Comparison of ENCODE assay signal across 24 mouse cellular contexts in genomic region chr3:77897244-77897643, GRCm38 (mm10).
DNase-seq lines count a peak whose midpoint lies in the region; ATAC-seq and TF ChIP-seq lines count a peak whose summit lies in the region.
"Had no signal": no experiment of that assay in that cellular context is flagged by ENCODE, and none has a peak within 500 bp of the region (broad histone marks: within the 10 kb centered on the region; RNA-seq: fewer than 3 reads in every experiment).

No protein-coding gene starts in this region.

- H3K36me3 ChIP-seq in forebrain, embryonic 12.5 days (replicated peaks): no peaks in the 10 kb centered on the region
- no peaks in the 10 kb centered on the region for H3K36me3 ChIP-seq in forebrain, embryonic 11.5 days (ENCODE audit: control insufficient read depth, insufficient read depth, low read length)
- no peaks in the 10 kb centered on the region for H3K36me3 ChIP-seq in liver, postnatal 0 days (replicated peaks; ENCODE audit: insufficient read depth, low read length)
- no peaks in the 10 kb centered on the region for H3K36me3 ChIP-seq in liver, embryonic 11.5 days (ENCODE audit: control insufficient read depth, insufficient read depth, low read length)
- H3K36me3 ChIP-seq: heart, embryonic 15.5 days; hindbrain, embryonic 15.5 days; limb, embryonic 13.5 days; midbrain, embryonic 12.5 days; neural tube, embryonic 12.5 days had no signal

- no peak overlapping the region for H3K4me3 ChIP-seq in forebrain, embryonic 12.5 days (replicated peaks)
- no peak overlapping the region for H3K4me3 ChIP-seq in forebrain, embryonic 11.5 days (ENCODE audit: low read depth, low read length)
- H3K4me3 ChIP-seq in liver, postnatal 0 days (ENCODE audit: low read depth, low read length): no peak overlapping the region
- no peak overlapping the region for H3K4me3 ChIP-seq in liver, embryonic 11.5 days (ENCODE audit: low read depth, low read length)
- H3K4me3 ChIP-seq: forebrain, embryonic 13.5 days; heart, embryonic 15.5 days; hindbrain, embryonic 15.5 days; limb, embryonic 13.5 days; midbrain, embryonic 12.5 days; neural tube, embryonic 12.5 days had no signal

- TF ChIP-seq CTCF in liver, postnatal 0 days (IDR thresholded peaks at IDR 0.05; ENCODE audit: low read depth): 0 out of 2 replicates have a peak, but pooled peaks have one; percentile 3

- WGBS in forebrain, embryonic 12.5 days: 87% methylated on average over 4 of the region's 4 CpGs
- WGBS in forebrain, embryonic 11.5 days: 87% methylated on average over 4 of the region's 4 CpGs
- 60% methylated on average over 4 of the region's 4 CpGs for WGBS in liver, postnatal 0 days (ENCODE audit: insufficient replicate concordance)
- WGBS in liver, embryonic 11.5 days: 81% methylated on average over 4 of the region's 4 CpGs

- H3K9ac ChIP-seq in forebrain, embryonic 12.5 days: no peak overlapping the region
- no peak overlapping the region for H3K9ac ChIP-seq in forebrain, embryonic 11.5 days (ENCODE audit: low read length)
- no peak overlapping the region for H3K9ac ChIP-seq in liver, postnatal 0 days (replicated peaks)
- H3K9ac ChIP-seq in liver, embryonic 11.5 days (ENCODE audit: low read depth, low read length): no peak overlapping the region
- H3K9ac ChIP-seq: forebrain, embryonic 13.5 days; heart, embryonic 15.5 days; hindbrain, embryonic 15.5 days; limb, embryonic 13.5 days; midbrain, embryonic 12.5 days; neural tube, embryonic 12.5 days had no signal

- no peak overlapping the region for H3K27ac ChIP-seq in forebrain, embryonic 12.5 days
- H3K27ac ChIP-seq in forebrain, embryonic 11.5 days (ENCODE audit: low read depth, low read length): no peak overlapping the region
- H3K27ac ChIP-seq in liver, postnatal 0 days (ENCODE audit: low read depth): no peak overlapping the region
- H3K27ac ChIP-seq in liver, embryonic 11.5 days (ENCODE audit: low read depth, low read length): no peak overlapping the region
- H3K27ac ChIP-seq: forebrain, embryonic 13.5 days; heart, embryonic 15.5 days; hindbrain, embryonic 15.5 days; limb, embryonic 13.5 days; midbrain, embryonic 12.5 days; neural tube, embryonic 12.5 days had no signal

- no peak for DNase-seq in forebrain, embryonic 11.5 days (ENCODE audit: low spot score)
- peak; percentile 25 for DNase-seq in liver, postnatal 0 days
- no peak for DNase-seq in liver, embryonic 11.5 days (ENCODE audit: low spot score)
- peak; percentile 90 for DNase-seq in cerebellum, adult 9-11 months
- DNase-seq in thymus, adult 18-20 months: no peak
- DNase-seq in urinary bladder, adult 2 months (ENCODE audit: low spot score): no peak
- DNase-seq: adrenal gland, adult 8-10 months; gastrocnemius, postnatal 36 days; heart, postnatal 36 days; kidney, postnatal 25 days; layer of hippocampus, postnatal 36 days; lung, adult 18-20 months; lung, postnatal 14 days; right cerebral cortex, postnatal 25 days; spleen, adult 18-20 months had no signal

- no peaks in the 10 kb centered on the region for H3K9me3 ChIP-seq in forebrain, embryonic 12.5 days
- H3K9me3 ChIP-seq in forebrain, embryonic 11.5 days (ENCODE audit: control insufficient read depth, low read length): no peaks in the 10 kb centered on the region
- no peaks in the 10 kb centered on the region for H3K9me3 ChIP-seq in liver, postnatal 0 days (ENCODE audit: low read length)
- H3K9me3 ChIP-seq in liver, embryonic 11.5 days (ENCODE audit: control insufficient read depth, low read length): no peaks in the 10 kb centered on the region
- H3K9me3 ChIP-seq: forebrain, embryonic 13.5 days; heart, embryonic 15.5 days; hindbrain, embryonic 15.5 days; limb, embryonic 13.5 days; midbrain, embryonic 12.5 days; neural tube, embryonic 12.5 days had no signal

- no peaks in the 10 kb centered on the region for H3K27me3 ChIP-seq in forebrain, embryonic 12.5 days
- no peaks in the 10 kb centered on the region for H3K27me3 ChIP-seq in forebrain, embryonic 11.5 days (ENCODE audit: control insufficient read depth, insufficient read depth, low read length)
- no peaks in the 10 kb centered on the region for H3K27me3 ChIP-seq in liver, postnatal 0 days (ENCODE audit: insufficient read depth, low read length)
- H3K27me3 ChIP-seq in liver, embryonic 11.5 days (replicated peaks; ENCODE audit: control insufficient read depth, insufficient read depth, low read length): no peaks in the 10 kb centered on the region
- H3K27me3 ChIP-seq: forebrain, embryonic 13.5 days; heart, embryonic 15.5 days; hindbrain, embryonic 15.5 days; limb, embryonic 13.5 days; midbrain, embryonic 12.5 days; neural tube, embryonic 12.5 days had no signal

- H3K4me1 ChIP-seq in forebrain, embryonic 12.5 days: no peaks in the 10 kb centered on the region
- H3K4me1 ChIP-seq in forebrain, embryonic 11.5 days (replicated peaks; ENCODE audit: control insufficient read depth, insufficient read depth, low read length): no peaks in the 10 kb centered on the region
- H3K4me1 ChIP-seq in liver, postnatal 0 days (ENCODE audit: insufficient read depth): no peaks in the 10 kb centered on the region
- H3K4me1 ChIP-seq in liver, embryonic 11.5 days (replicated peaks; ENCODE audit: control insufficient read depth, insufficient read depth, low read length): no peaks in the 10 kb centered on the region
- H3K4me1 ChIP-seq: forebrain, embryonic 13.5 days; heart, embryonic 15.5 days; hindbrain, embryonic 15.5 days; limb, embryonic 13.5 days; midbrain, embryonic 12.5 days; neural tube, embryonic 12.5 days had no signal

- H3K4me2 ChIP-seq in forebrain, embryonic 12.5 days: no peak overlapping the region
- H3K4me2 ChIP-seq in forebrain, embryonic 11.5 days (ENCODE audit: low read depth, low read length, severe bottlenecking): no peak overlapping the region
- no peak overlapping the region for H3K4me2 ChIP-seq in liver, postnatal 0 days (ENCODE audit: low read depth, low read length)
- no peak overlapping the region for H3K4me2 ChIP-seq in liver, embryonic 11.5 days
- H3K4me2 ChIP-seq: forebrain, embryonic 13.5 days; heart, embryonic 15.5 days; hindbrain, embryonic 15.5 days; limb, embryonic 13.5 days; midbrain, embryonic 12.5 days; neural tube, embryonic 12.5 days had no signal

- no peak for TF ChIP-seq EP300 in liver, postnatal 0 days (IDR thresholded peaks at IDR 0.05; ENCODE audit: low read depth)

- 0 out of 2 replicates have a peak, but pooled peaks have one; percentile 27 for ATAC-seq in forebrain, embryonic 12.5 days (ENCODE audit: low FRiP score)
- ATAC-seq in forebrain, embryonic 11.5 days (replicated peaks; ENCODE audit: low FRiP score): no peak
- ATAC-seq in liver, postnatal 0 days: peak; percentile 69
- no peak for ATAC-seq in liver, embryonic 11.5 days (replicated peaks; ENCODE audit: low FRiP score)
- ATAC-seq: activated CD4-positive, CD25-positive, alpha-beta regulatory T cell, adult 4 months; forebrain, embryonic 13.5 days; intestine, embryonic 16.5 days had no signal

Comparison
In these comparisons a context has a peak if more than half of its experiments do, and no peak if none do; other contexts are left out.
1. ATAC-seq: peak in forebrain, embryonic 12.5 days (single experiment) and liver, postnatal 0 days (single experiment); none in forebrain, embryonic 11.5 days (single experiment) and liver, embryonic 11.5 days (single experiment).
2. DNase-seq: peak in liver, postnatal 0 days (single experiment) and cerebellum, adult 9-11 months (single experiment); none in forebrain, embryonic 11.5 days (single experiment), liver, embryonic 11.5 days (single experiment), thymus, adult 18-20 months (0 of 2) and urinary bladder, adult 2 months (single experiment).